Mouse (Mus musculus) Patski (cell line): Measurements from ENCODE around the gene Faf1. TPM values are rescaled to one million over a fixed set of nuclear protein-coding genes. Genes with fewer than 3 reads are reported as not detected.

Source experiments
- ATAC-seq: fragments of 100-300 bp; one replicate; pipeline ENCODE4 v1.8.0; 2021
- CTCF ChIA-PET: fragments of 350-600 bp; sonication (Branson Sonifier 250); formaldehyde crosslinking; loops from one replicate; lab custom pipeline; 2022; ENCODE audit warnings: inconsistent platforms; lab: Charles Lee
- POLR2A ChIA-PET: fragments of 350-600 bp; sonication (Branson Sonifier 250); formaldehyde crosslinking; loops from one replicate; lab custom pipeline; 2022; ENCODE audit warnings: antibody characterized with exemption, inconsistent platforms; lab: Charles Lee
- DNase-seq: peaks from one replicate; pipeline ENCODE4 v3.0.0-alpha.2; 2011; ENCODE audit warnings: low read depth, low spot score
- H3K27me3 ChIP-seq: fragments of 371-371 bp; one replicate; pipeline ENCODE4 v1.5.1; 2021
- CTCF ChIP-seq: fragments of 100-300 bp; IDR thresholded peaks from one replicate; pipeline ENCODE4 v1.5.1; 2021
- in situ Hi-C: fragments of 300-500 bp; cut with MboI; formaldehyde crosslinking; loops from 3 replicates; pipeline ENCODE4 v1.11.1; 2018; ENCODE audit warnings: low pct_unique_long_range_greater_than_20kb, mixed read lengths
- polyA plus RNA-seq: library from polyadenylated mRNA; unstranded; gene quantifications from one replicate; pipeline ENCODE4 v1.2.3, GENCODE M21; 2021

Faf1 gene
- polyA plus RNA-seq, result 27.2 TPM

DNA sequence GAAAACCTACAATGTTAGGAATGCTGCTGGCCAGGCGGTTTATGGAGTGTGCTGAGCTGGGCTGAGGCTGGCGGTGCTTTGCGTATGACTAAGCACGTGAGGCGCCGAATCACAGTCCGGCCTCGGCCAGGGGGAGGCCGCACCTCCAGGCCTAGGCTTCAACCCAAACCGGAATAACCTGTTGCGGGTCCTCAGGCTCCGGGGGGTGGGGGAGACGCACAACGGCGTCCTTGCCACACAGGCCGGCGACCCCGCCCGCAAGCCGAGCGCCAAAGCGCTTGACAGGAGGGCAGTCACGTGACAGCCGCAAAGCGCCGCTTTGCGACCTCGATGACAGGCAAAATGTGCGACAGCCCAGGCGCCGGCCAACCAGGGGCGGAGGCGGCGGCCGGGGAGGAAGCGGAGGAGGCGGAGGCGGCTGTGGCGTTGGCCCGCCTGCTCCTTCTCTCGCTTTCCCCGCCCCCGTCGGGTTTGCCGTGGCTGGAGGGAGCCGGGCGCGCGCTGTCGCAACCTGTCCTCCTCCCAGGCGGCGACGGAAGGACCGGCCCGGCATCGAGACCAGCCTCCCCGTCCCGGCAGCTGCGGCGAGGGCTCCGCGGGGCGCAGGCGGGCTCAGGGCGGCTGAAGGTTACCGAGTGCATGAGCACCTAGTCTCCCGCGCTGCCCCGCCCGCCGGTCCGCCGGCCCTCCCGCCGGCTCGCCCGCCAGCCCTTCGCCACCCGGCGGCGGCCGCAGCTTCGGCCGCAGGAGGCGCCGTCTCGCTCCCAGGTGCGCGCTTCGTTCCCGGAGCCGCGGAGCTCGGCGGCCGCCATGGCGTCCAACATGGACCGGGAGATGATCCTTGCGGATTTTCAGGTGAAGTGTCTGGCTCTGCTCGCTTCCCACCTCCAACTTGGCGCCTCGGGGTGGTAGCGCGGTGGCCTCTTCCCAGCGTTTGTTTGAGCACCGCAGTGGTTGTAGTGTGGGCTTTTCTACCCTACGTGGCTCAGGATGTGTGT is at the start of gene Faf1:
TSS of gene Faf1 (plus strand) at position 371 of the 998 bp plus-strand sequence.
- H3K27me3 ChIP-seq, result no peaks in the 10 kb centered on the region
- CTCF ChIA-PET, result no interaction called here
- in situ Hi-C loops, result no loop called here
- POLR2A ChIA-PET, result no interaction called here
- ATAC-seq (peak; percentile 95), DNase-seq (no peak)
- TF ChIP-seq CTCF, result peak; percentile 65

DNA sequence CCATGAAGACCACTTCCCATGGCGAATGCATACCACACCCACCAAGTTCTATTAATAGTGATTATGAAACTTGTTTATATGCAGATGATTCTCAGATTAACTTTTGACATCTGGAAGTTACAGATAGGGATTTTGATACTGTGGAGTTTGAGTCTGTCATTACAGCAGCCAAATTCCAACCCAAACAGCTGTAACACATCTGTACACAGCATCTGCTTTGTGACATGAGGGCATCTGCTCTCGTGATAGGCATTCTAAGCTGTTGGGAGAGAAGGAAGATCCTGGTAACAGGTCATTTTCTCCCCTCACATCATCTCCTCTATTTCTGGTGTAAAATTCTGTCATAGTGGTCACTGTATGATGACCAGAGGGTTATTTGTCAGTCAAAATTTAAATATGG is 46.2 kb upstream of the Faf1 start:
- POLR2A ChIA-PET, result no interaction called here
- CTCF ChIA-PET, result no interaction called here
- H3K27me3 ChIP-seq, result no peaks in the 10 kb centered on the region
- in situ Hi-C loops, result loop anchor here (10.0 kb wide), 1 partner anchor 45 kb away; no protein-coding TSS in a partner anchor
- no peak for ATAC-seq
- DNase-seq, result no peak
- TF ChIP-seq CTCF, result no peak

DNA sequence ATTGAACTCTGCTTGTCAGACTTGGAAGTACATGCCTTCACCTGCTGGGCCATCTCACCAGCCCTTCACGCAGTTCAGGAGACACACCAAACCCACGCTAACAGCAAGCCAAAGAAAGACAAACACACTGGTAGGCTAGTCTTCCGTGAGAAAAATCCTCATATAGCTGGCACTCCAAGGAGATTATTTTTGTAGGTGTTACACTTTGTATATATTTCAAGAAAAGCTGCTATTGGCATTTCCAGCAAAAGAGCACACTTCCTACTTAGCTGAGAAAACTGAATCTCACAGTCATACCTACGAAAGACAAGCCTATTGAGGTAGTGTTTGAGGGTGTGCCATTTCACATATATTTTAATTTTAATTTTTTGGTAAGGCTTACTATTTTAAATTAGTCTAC is 45.4 kb upstream of the Faf1 start:
- no peak for DNase-seq
- TF ChIP-seq CTCF, result no peak
- in situ Hi-C loops, result loop anchor here (10.0 kb wide), 1 partner anchor 46 kb away; no protein-coding TSS in a partner anchor
- H3K27me3 ChIP-seq, result no peaks in the 10 kb centered on the region
- ChIA-PET CTCF (no interaction called here), POLR2A (no interaction called here)
- no peak for ATAC-seq

DNA sequence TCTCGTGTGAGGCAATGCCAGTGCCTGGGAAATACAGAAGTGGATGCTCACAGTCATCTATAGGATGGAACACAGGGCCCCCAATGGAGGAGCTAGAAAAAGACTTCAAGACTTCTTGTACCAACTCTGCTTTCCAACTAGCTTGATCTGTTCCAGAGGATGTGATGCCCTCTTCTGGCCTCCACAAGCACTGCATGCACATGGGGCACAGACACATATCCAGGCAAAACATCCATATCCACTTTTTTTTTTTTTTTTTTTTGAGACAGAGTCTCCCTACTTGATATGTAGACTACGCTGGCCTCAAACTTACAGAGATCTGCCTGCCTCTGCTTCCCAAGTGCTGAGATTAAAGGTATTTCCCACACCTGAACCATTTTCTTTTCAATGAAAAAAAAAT is 41.4 kb upstream of the Faf1 start:
- peak; percentile 45 for TF ChIP-seq CTCF
- CTCF ChIA-PET, result no interaction called here
- in situ Hi-C loops, result loop anchor here (10.0 kb wide), 1 partner anchor 50 kb away; no protein-coding TSS in a partner anchor
- ATAC-seq (no peak), DNase-seq (no peak)
- POLR2A ChIA-PET, result no interaction called here
- no peaks in the 10 kb centered on the region for H3K27me3 ChIP-seq

DNA sequence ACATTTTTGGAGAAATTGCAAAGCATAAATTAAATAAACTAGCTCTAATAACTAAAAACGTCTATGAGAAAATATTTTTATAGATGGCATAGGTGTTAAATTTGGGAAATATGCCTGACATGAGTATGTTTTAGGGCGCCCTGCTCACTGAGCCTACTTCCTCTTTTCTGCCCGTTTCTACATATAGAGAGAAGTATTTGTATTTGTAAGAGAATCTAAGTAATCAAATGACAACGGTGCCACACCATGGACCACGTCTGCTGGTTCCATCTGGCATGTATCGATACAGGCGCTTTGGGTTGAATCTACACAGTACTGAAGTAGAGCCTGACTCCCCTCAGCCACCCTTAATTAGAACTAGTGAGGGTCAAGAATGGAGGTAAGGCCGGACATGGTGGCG is 37.0 kb upstream of the Faf1 start:
- DNase-seq (no peak), ATAC-seq (no peak)
- TF ChIP-seq CTCF, result no peak
- in situ Hi-C loops, result loop anchor here (10.0 kb wide), 1 partner anchor 55 kb away; no protein-coding TSS in a partner anchor
- ChIA-PET POLR2A (no interaction called here), CTCF (no interaction called here)
- H3K27me3 ChIP-seq, result no peaks in the 10 kb centered on the region

DNA sequence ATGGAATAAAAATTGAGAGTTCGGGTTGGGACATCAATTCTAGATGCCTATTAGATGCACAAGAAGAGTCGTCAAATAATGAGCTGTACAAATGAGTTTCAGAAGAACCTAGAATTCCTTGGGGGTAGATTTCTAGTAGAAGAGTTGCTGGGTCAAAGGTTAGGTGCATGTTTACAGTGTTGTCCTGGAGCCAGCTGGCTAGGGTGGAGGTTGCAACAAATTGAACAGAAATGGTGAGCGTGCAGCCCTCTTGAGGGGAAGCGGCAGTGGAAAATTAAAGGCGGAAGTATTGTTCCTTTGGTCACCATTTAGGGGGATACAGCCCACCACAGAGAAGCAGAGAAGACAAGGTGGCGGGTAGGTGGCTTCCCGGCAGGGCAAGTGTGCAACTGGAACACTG is 36.2 kb upstream of the Faf1 start:
- no peak for TF ChIP-seq CTCF
- no peak for DNase-seq
- ATAC-seq, result no peak
- H3K27me3 ChIP-seq, result no peaks in the 10 kb centered on the region
- ChIA-PET POLR2A (no interaction called here), CTCF (interaction anchor here (1.3 kb wide), 1 partner anchor 15 kb away, joined by 3 read pairs; no protein-coding TSS in a partner anchor)
- in situ Hi-C loops, result no loop called here

DNA sequence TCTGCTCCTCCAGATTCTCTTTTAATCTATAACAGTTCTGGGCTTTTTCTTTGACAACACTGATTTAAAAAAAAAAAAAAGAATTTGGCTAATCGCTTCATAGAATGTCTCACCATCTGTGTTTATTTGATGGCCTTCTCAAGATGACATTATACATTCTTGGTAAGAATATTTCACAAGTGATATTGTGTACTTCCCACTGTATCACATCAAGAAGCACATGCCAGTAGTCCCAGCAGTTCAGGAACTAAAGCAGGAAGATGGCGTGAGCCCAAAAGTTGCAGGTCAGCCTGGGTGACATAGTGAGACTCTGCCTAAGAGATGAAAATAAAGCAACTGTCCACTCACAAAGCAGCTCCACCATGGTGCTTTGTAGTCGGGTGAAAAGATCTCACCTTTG is 34.9 kb upstream of the Faf1 start:
- no peaks in the 10 kb centered on the region for H3K27me3 ChIP-seq
- CTCF ChIA-PET, result interaction anchor here (1.1 kb wide), 1 partner anchor 23 kb away, joined by 4 read pairs; no protein-coding TSS in a partner anchor
- TF ChIP-seq CTCF, result no peak
- POLR2A ChIA-PET, result interaction anchor here (0.6 kb wide), 1 partner anchor 17 kb away, joined by 3 read pairs; no protein-coding TSS in a partner anchor
- DNase-seq, result no peak
- ATAC-seq, result no peak
- in situ Hi-C loops, result no loop called here

DNA sequence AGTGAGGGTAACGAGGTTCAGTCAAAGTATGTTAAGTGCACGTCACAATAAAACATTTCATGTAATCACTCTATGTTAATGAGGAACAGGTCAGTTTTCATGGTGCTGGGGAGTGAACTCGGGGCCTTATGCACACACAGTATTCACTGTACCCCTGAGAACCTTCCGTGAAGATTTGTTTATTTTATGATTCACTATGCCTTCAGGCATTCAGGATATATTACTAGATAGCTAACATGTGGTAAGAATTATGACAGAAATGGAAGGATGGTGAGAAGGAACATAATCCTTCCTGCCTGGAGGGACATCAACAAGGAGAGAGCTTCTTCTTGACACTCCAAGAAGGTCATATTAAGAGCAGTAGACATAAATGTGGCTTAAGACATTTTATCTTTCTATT is 29.1 kb upstream of the Faf1 start:
- DNase-seq, result no peak
- in situ Hi-C loops, result no loop called here
- ChIA-PET POLR2A (no interaction called here), CTCF (no interaction called here)
- ATAC-seq, result no peak
- no peaks in the 10 kb centered on the region for H3K27me3 ChIP-seq
- no peak for TF ChIP-seq CTCF

DNA sequence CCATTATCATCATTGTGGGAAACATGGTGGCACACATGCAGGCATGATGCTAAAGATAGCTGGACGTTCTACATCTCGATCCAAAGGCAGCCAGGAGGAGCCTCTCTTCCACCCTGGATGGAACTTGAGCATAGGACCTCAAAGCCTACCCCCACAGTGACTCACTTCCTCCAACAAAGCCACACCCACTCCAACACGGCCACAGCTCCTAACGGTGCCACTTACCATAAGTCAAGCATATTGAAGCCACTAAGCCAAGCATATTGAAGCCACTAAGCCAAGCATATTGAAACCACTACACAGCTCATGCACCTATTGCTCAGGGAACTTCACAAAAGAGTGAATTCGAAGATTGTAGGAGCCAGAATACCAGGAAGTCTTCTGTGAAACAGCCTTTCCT is 27.1 kb upstream of the Faf1 start:
- in situ Hi-C loops, result no loop called here
- CTCF ChIA-PET, result interaction anchor here (1.5 kb wide), 1 partner anchor 13 kb away, joined by 4 read pairs; no protein-coding TSS in a partner anchor
- ATAC-seq, result no peak

DNA sequence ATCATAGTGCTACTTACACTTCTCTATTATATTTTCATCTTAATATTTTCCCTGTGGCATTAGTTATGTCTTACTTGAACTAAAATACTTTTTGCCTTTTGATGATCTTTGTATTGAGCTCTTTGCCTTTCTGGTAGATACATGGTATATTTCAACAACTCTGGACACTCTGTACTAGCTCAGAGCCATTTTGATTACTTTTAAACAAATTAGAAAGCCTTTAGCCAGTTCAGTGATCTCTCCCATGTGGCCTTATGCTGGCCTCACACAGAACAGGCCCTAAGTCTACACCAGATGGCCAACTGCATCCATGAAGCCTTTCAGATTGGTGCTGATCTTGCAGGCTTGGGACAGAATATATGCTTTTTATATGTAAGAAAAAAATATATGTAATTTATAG is 23.1 kb upstream of the Faf1 start:
- TF ChIP-seq CTCF, result no peak
- no peaks in the 10 kb centered on the region for H3K27me3 ChIP-seq
- POLR2A ChIA-PET, result interaction anchor here (0.6 to 5.5 kb wide), 4 partner anchors 8 to 192 kb away, joined by 3 to 67 read pairs (median 6); partner anchors contain the start of gene Cdkn2c
- DNase-seq (no peak), ATAC-seq (no peak)
- in situ Hi-C loops, result no loop called here
- CTCF ChIA-PET, result interaction anchor here (3.1 kb wide), 1 partner anchor 12 kb away, joined by 29 read pairs; no protein-coding TSS in a partner anchor

More for the DNA sequence above, 27.1 kb upstream of the Faf1 start:
- H3K27me3 ChIP-seq, result no peaks in the 10 kb centered on the region
- TF ChIP-seq CTCF, result no peak
- POLR2A ChIA-PET, result interaction anchor here (1.3 kb wide), 1 partner anchor 9 kb away, joined by 3 read pairs; no protein-coding TSS in a partner anchor
- DNase-seq, result no peak
